Mouse (Mus musculus): ENCODE data around the gene Olfr1393.
"Not testable (repeated sequence)": the region's sequence is repeated elsewhere in the genome, so short reads cannot be mapped to it uniquely, and the experiment has no call there.

Olfr1393 gene

DNA sequence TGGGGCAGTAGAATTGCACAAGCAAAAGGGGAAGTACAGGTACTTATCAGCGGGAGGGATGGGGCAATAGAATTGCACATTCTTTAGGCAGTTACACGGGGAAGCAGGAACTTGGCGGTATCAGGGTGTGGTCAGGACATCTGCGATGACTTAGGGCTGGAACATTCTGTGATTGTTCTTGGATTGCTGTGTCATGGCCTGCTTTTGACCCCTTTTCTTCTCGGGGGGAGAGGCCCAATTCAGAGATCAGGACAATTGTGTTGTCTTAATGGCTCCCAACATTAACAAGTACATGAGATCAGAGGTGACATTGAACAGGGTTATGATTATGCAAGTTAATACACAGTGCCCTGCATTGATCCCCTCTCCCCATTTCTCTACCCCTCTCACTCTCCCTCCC, 30.4 kb downstream of the Olfr1393 start:
- DNase-seq (ENCODE audit: low read depth, low spot score), result not testable (repeated sequence)

DNA sequence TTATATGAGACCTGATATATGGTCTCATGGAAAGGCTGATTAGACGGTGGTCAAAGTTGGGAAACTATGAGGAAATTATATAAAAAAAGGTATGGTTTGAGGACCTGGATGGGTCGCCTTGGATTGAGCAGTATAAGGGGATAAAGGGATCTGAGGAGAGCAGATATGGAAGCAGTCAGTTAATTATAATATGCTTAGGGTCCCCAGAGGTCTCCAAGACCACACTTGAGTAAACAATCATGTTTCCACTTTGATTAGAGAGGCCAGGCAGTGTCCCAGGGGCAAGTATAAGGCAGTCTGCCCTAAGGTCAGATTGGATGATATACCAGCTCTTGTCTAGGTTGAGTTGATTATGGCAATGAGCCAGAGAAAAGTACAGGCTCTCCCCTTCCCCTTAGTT, 44.3 kb downstream of the Olfr1393 start, which contains the start of gene Olfr1391:
Gene Olfr1391 (plus strand): TSS at position 301 of the 400 bp plus-strand sequence.
- no peak for DNase-seq (ENCODE audit: low read depth, low spot score)

DNA sequence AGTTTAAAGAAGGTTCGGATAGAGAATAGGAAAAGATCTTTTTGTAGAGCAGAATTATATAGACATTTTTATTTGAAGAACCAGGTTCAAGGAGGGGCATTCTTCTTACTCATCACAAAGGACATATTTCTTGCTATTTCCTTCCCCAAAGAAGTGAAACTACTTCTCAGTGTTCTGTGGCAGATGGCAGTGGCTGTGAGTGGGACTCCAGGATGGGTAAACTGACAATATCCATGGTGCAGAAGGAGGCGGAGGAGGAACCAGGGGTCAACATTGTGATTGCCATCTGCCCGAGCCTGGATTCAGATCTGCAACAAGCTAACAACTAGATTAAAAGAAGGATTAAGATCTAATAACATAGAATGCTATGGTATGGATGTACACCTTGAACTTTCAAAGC, 48.6 kb downstream of the Olfr1393 start:
- no peak for DNase-seq (ENCODE audit: low read depth, low spot score)

DNA sequence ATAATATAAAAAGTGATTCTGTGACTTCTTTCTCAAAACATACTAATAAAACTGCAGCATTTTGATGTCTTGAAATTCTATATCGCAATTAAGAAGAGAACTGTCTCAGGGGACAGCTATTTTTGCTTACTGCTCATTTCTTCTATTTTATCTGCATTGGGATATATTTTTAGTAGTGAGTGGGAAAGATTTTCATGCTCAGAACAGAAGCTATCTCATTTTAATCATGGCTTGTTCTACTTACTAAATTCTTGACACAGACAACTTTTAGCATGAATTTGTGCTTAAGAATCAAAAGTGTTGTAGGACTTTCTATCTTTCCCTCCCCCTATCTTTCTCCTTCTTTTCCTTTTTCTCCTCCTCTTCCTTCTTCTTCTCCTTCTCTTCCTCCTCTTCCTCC, 51.6 kb downstream of the Olfr1393 start:
- DNase-seq (ENCODE audit: low read depth, low spot score), result no peak
